Mouse (Mus musculus): ENCODE measurements around the gene Myh9. TPM values are rescaled to one million over a fixed set of nuclear protein-coding genes. Genes with fewer than 3 reads are reported as not detected.

Gene Myh9
- total RNA-seq (2017) = 302 and 384 TPM in 2 replicates

- peak; percentile 86 to 88 for ATAC-seq (replicated peaks in 1 of 2; ENCODE audit: insufficient read depth in 1 of 2, low FRiP score in 2 of 2, low TSS enrichment in 1 of 2, low read depth in 1 of 2, poor library complexity in 2 of 2, severe bottlenecking in 2 of 2)
Observed at GRCm38 (mm10) chr15:77842047-77842843, at the start of gene Myh9. Myh9 (minus strand) TSS chr15:77842175.

- ATAC-seq (replicated peaks in 1 of 2; ENCODE audit: insufficient read depth in 1 of 2, low FRiP score in 2 of 2, low TSS enrichment in 1 of 2, low read depth in 1 of 2, poor library complexity in 2 of 2, severe bottlenecking in 2 of 2) = peak in 1 of 2 experiments; percentile 61; a peak in 1 of 4 replicates
Observed at GRCm38 (mm10) chr15:77891766-77892165, 49.8 kb upstream of the Myh9 start.

GRCm38 (mm10) chr15:77889761-77890422 lies 47.9 kb upstream of the Myh9 start:
- ATAC-seq (replicated peaks in 1 of 2; ENCODE audit: insufficient read depth in 1 of 2, low FRiP score in 2 of 2, low TSS enrichment in 1 of 2, low read depth in 1 of 2, poor library complexity in 2 of 2, severe bottlenecking in 2 of 2) = no peak

GRCm38 (mm10) chr15:77888286-77888685 lies 46.3 kb upstream of the Myh9 start:
- ATAC-seq (replicated peaks in 1 of 2; ENCODE audit: insufficient read depth in 1 of 2, low FRiP score in 2 of 2, low TSS enrichment in 1 of 2, low read depth in 1 of 2, poor library complexity in 2 of 2, severe bottlenecking in 2 of 2) = no peak

- no peak for ATAC-seq (replicated peaks in 1 of 2; ENCODE audit: insufficient read depth in 1 of 2, low FRiP score in 2 of 2, low TSS enrichment in 1 of 2, low read depth in 1 of 2, poor library complexity in 2 of 2, severe bottlenecking in 2 of 2)
Observed at GRCm38 (mm10) chr15:77887093-77887488, 45.1 kb upstream of the Myh9 start.

GRCm38 (mm10) chr15:77886369-77887092 lies 44.6 kb upstream of the Myh9 start:
- ATAC-seq (replicated peaks in 1 of 2; ENCODE audit: insufficient read depth in 1 of 2, low FRiP score in 2 of 2, low TSS enrichment in 1 of 2, low read depth in 1 of 2, poor library complexity in 2 of 2, severe bottlenecking in 2 of 2) = peak; percentile 23 to 52; a peak in 2 of 4 replicates

- ATAC-seq (replicated peaks in 1 of 2; ENCODE audit: insufficient read depth in 1 of 2, low FRiP score in 2 of 2, low TSS enrichment in 1 of 2, low read depth in 1 of 2, poor library complexity in 2 of 2, severe bottlenecking in 2 of 2) = no peak
Observed at GRCm38 (mm10) chr15:77885945-77886344, 44.0 kb upstream of the Myh9 start.

GRCm38 (mm10) chr15:77885159-77885558 lies 43.2 kb upstream of the Myh9 start:
- ATAC-seq (replicated peaks in 1 of 2; ENCODE audit: insufficient read depth in 1 of 2, low FRiP score in 2 of 2, low TSS enrichment in 1 of 2, low read depth in 1 of 2, poor library complexity in 2 of 2, severe bottlenecking in 2 of 2) = no peak; a peak in 1 of 4 replicates

- no peak for ATAC-seq (replicated peaks in 1 of 2; ENCODE audit: insufficient read depth in 1 of 2, low FRiP score in 2 of 2, low TSS enrichment in 1 of 2, low read depth in 1 of 2, poor library complexity in 2 of 2, severe bottlenecking in 2 of 2)
Observed at GRCm38 (mm10) chr15:77883697-77884010, 41.7 kb upstream of the Myh9 start.

GRCm38 (mm10) chr15:77882797-77883696 lies 41.1 kb upstream of the Myh9 start:
- no peak for ATAC-seq (replicated peaks in 1 of 2; ENCODE audit: insufficient read depth in 1 of 2, low FRiP score in 2 of 2, low TSS enrichment in 1 of 2, low read depth in 1 of 2, poor library complexity in 2 of 2, severe bottlenecking in 2 of 2)

GRCm38 (mm10) chr15:77882297-77882696 lies 40.3 kb upstream of the Myh9 start:
- ATAC-seq (replicated peaks in 1 of 2; ENCODE audit: insufficient read depth in 1 of 2, low FRiP score in 2 of 2, low TSS enrichment in 1 of 2, low read depth in 1 of 2, poor library complexity in 2 of 2, severe bottlenecking in 2 of 2) = no peak

GRCm38 (mm10) chr15:77881698-77882097 lies 39.7 kb upstream of the Myh9 start:
- ATAC-seq (replicated peaks in 1 of 2; ENCODE audit: insufficient read depth in 1 of 2, low FRiP score in 2 of 2, low TSS enrichment in 1 of 2, low read depth in 1 of 2, poor library complexity in 2 of 2, severe bottlenecking in 2 of 2) = peak; percentile 60 to 62

- no peak for ATAC-seq (replicated peaks in 1 of 2; ENCODE audit: insufficient read depth in 1 of 2, low FRiP score in 2 of 2, low TSS enrichment in 1 of 2, low read depth in 1 of 2, poor library complexity in 2 of 2, severe bottlenecking in 2 of 2)
Observed at GRCm38 (mm10) chr15:77880738-77881137, 38.8 kb upstream of the Myh9 start.

GRCm38 (mm10) chr15:77879756-77880155 lies 37.8 kb upstream of the Myh9 start:
- no peak for ATAC-seq (replicated peaks in 1 of 2; ENCODE audit: insufficient read depth in 1 of 2, low FRiP score in 2 of 2, low TSS enrichment in 1 of 2, low read depth in 1 of 2, poor library complexity in 2 of 2, severe bottlenecking in 2 of 2)

GRCm38 (mm10) chr15:77877209-77877608 lies 35.2 kb upstream of the Myh9 start:
- no peak for ATAC-seq (replicated peaks in 1 of 2; ENCODE audit: insufficient read depth in 1 of 2, low FRiP score in 2 of 2, low TSS enrichment in 1 of 2, low read depth in 1 of 2, poor library complexity in 2 of 2, severe bottlenecking in 2 of 2)

- ATAC-seq (replicated peaks in 1 of 2; ENCODE audit: insufficient read depth in 1 of 2, low FRiP score in 2 of 2, low TSS enrichment in 1 of 2, low read depth in 1 of 2, poor library complexity in 2 of 2, severe bottlenecking in 2 of 2) = no peak
Observed at GRCm38 (mm10) chr15:77876716-77877115, 34.7 kb upstream of the Myh9 start.

- ATAC-seq (replicated peaks in 1 of 2; ENCODE audit: insufficient read depth in 1 of 2, low FRiP score in 2 of 2, low TSS enrichment in 1 of 2, low read depth in 1 of 2, poor library complexity in 2 of 2, severe bottlenecking in 2 of 2) = no peak
Observed at GRCm38 (mm10) chr15:77875953-77876352, 34.0 kb upstream of the Myh9 start.
